Mouse (Mus musculus): ENCODE data around the gene Sf3b6.
"Not testable (repeated sequence)": the region's sequence is repeated elsewhere in the genome, so short reads cannot be mapped to it uniquely, and the experiment has no call there.

Gene Sf3b6

DNA sequence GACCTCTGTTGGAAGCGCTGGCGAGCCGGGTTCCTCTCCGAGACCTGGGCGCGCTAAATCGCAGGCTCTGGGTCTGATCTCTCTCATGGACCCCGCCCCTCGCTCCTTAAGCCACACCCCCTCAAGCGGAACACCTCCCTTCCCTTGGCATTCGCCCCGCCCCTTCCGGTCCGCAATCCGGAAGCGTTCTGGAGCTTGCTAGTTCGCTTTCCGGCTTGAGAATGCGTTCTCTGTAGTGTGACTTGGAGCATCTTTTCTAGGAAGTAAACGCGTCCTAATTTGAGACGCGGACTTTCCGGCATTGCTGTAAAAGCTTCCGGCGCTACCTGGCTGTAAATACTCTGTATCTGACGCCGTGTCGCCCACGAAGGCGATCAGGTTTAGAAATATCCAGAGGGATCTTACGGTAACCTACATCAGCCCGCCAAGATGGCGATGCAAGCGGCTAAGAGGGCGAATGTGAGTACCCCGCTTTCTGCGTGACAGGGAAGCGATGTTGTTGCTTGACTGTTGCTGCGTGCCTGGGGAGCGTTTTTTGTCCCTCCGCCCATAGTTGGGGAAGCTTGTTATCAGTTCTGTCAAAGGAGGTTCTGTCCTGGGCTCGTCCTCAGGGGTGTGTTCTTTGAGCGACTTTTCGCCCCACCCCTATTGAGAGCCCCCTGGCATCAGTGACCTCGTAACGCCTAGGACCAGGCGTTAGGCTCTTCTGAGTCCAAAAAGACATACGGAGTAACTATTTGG is at the start of gene Sf3b6:
Sf3b6 (plus strand) TSS at position 184 of the 741 bp plus-strand sequence.
- ATAC-seq (ENCODE audit: low TSS enrichment): peak; percentile 96

- peak; percentile 99 for ATAC-seq (ENCODE audit: low TSS enrichment)
Measured at GRCm38 (mm10) chr12:4768492-4769332, 48.6 kb upstream of the Sf3b6 start, which contains the start of the genes Pfn4 and Fam228b. TSS of gene Pfn4 (plus strand) at chr12:4769022. TSS of gene Fam228b (minus strand) at chr12:4769267.

DNA sequence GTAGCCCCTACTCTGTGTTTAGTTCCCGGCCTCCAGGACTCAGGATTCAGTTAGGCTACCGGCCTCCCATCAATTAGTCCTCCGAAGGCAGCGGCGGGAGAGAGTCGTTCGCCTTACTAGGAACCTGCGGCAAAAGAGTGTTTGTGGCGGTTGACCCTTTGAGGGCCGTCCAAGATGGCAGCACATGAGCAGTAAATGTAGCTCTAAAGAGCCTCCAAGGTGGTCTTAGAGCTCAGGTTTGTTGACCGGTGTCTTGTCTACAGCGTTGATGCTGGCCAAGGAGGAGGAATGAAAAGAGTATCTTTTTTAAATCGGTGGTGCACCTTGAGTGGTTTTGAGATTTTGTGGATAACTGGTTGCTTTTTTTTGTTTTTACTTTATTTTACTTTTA is 48.0 kb upstream of the Sf3b6 start:
- no peak for ATAC-seq (ENCODE audit: low TSS enrichment)

- no peak for ATAC-seq (ENCODE audit: low TSS enrichment)
Measured at GRCm38 (mm10) chr12:4774895-4775587, 42.3 kb upstream of the Sf3b6 start.

DNA sequence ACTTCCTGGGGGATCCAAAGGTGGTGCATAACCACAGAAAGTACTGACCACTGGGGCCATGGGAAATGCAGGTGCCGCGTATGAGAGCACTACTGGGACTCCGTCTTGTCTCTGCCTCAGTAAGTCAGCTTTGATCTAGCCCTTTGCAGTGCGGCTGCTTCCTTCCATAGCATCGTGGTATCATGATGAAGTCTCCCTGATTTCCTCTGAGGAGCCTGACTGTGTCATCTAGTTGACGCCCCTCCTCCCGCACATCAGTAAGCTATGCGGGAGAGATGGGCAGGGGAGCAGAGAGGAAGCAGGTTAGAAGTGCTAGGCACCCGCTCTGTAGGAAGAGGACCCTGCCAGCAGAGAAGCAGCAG is 41.8 kb upstream of the Sf3b6 start:
- ATAC-seq (ENCODE audit: low TSS enrichment): no peak

DNA sequence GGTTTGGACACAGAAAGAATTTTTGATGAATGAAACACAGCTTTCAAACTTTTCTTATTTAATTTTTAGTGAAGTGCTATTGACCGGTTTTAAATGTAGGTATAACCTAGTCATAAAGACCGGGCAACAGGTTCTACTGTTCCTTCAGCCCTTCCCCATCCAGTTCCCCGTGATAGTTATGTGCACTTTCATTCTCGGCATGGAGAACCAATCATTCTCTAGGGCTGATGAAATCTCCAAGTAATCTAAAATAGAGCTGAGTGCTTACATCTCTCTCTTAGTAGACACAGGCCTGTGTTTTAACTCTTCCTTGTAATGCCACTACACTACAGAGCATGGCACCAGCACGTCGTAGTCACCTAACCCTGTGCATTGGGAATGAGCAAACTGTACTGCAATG is 39.6 kb upstream of the Sf3b6 start:
- no peak for ATAC-seq (ENCODE audit: low TSS enrichment)

DNA sequence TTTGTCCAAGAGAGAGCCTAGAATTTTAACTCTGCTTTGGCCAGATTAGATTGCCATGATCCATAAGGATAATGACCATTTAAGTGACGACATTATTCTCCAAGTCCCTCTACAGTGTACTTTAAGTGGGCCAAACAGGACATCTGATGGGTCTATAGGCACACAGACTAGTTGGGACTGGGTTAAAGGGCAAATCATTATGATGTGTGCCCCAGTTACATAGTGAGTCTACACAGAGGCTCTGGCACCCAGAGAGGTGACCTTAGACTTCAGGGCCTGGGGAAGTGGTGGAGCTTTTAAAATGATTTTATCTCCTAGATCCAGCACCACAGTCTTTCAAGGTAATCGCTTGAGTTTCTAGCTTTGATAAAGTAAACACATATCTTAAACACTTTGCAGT is 37.1 kb upstream of the Sf3b6 start:
- no peak for ATAC-seq (ENCODE audit: low TSS enrichment)

DNA sequence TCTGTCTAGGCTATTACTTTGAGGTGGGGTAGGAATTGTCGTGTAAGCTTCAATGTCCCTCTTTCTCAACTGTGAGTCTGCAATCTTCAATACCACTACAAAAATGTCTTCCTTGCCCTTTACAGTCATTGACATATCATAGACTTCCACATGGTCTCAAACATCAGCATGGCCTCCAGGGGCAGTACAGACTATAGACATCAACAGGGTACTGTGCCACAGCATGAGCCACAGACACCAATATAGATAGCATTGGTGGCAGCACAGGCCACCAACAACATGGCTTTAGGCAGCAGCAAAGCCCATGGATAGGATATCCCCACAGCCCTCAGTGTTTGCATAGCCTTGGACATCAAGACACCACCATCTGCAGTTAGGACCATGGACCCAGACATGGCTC is 36.1 kb upstream of the Sf3b6 start:
- ATAC-seq (ENCODE audit: low TSS enrichment): no peak

- ATAC-seq (ENCODE audit: low TSS enrichment): not testable (repeated sequence)
Measured at GRCm38 (mm10) chr12:4781725-4782404, 35.5 kb upstream of the Sf3b6 start.

DNA sequence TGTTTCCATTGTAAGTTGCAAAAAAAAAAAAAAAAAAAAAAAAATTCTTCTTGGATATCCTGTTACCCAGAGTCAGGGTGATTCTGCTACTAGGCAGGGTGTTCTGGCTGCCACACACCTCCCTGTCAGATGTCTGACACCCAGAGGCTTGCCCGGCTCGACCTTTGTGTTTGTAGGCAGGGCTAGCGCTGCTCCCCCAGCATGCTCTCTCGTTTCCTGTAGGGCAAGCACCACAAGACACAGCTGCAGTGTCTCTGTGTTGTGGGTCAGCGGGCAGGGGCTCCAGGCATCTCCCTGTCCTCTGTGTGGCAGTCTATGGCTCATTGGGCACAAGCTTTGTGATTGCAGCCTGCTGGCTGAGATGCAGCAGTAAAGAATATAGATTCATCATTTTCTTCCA is 33.7 kb upstream of the Sf3b6 start:
- no peak for ATAC-seq (ENCODE audit: low TSS enrichment)

GRCm38 (mm10) chr12:4784466-4784865 is 32.9 kb upstream of the Sf3b6 start:
- ATAC-seq (ENCODE audit: low TSS enrichment): no peak

- ATAC-seq (ENCODE audit: low TSS enrichment): not testable (repeated sequence)
Measured at GRCm38 (mm10) chr12:4788128-4788527, 29.2 kb upstream of the Sf3b6 start.

DNA sequence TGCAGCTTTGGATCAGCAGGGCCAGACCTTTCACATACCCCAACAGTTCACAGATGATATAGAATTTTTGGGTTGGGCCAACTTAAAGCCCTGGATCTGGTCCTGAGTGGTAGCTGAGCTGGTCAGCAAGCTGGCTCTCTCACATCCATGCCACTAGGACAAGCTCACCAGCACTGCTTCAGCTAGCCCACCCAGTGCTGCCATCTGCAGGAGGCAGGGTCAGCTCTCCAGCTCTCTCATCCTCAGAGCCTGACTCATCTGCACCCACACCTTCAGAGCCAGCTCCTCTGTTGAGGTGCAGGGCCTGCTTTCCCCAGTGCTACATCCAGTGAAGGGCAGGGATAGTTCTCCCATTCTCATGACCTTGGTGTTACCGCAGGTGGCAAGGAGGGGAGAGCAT is 23.6 kb upstream of the Sf3b6 start:
- ATAC-seq (ENCODE audit: low TSS enrichment): peak; percentile 84

DNA sequence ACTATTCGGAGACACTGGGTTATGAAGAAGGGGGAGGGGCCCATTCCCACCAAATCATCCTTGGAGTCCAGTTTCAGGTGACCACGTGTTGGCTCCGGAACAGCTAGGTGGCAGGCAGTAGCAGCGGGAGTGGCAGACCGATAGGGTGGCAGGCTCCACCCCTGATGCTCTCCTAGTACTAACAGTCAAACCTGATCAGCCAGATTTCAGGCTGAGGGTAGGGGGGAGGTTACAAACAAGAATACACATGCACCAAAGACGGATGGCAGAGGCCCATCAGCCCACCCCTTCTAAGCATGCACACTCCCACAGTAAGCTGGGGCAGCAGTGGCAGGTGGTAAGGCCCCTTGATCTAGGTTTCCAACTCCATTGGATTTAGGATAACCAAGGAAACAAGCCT is 19.9 kb upstream of the Sf3b6 start:
- not testable (repeated sequence) for ATAC-seq (ENCODE audit: low TSS enrichment)

GRCm38 (mm10) chr12:4811036-4811435 is 6.3 kb upstream of the Sf3b6 start:
- ATAC-seq (ENCODE audit: low TSS enrichment): no peak

DNA sequence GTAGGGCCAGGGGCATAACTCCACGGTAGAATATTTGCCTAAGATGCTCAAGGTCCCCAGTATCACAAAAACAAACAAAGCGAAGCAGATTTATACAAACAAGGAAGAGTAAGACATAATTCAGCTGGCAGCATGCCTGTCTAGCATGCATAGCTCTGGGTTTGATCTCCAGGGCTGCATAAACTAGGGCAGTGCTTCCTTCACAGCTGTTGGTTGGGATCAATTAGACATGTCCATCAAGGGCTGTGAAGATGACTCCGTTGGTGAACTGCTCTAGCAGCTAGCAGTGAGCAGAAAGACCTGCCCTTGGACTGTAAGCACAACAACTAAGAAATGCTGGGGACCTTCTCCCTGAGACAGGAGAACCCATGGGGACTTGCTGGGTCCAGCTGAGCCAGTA is 5.6 kb upstream of the Sf3b6 start:
- ATAC-seq (ENCODE audit: low TSS enrichment): no peak

- ATAC-seq (ENCODE audit: low TSS enrichment): no peak
Measured at GRCm38 (mm10) chr12:4813636-4814035, 3.7 kb upstream of the Sf3b6 start.

GRCm38 (mm10) chr12:4816680-4817360 is 524 bp upstream of the Sf3b6 start:
- peak; percentile 72 for ATAC-seq (ENCODE audit: low TSS enrichment)

GRCm38 (mm10) chr12:4827256-4827655 is 9.9 kb downstream of the Sf3b6 start:
- ATAC-seq (ENCODE audit: low TSS enrichment): no peak

DNA sequence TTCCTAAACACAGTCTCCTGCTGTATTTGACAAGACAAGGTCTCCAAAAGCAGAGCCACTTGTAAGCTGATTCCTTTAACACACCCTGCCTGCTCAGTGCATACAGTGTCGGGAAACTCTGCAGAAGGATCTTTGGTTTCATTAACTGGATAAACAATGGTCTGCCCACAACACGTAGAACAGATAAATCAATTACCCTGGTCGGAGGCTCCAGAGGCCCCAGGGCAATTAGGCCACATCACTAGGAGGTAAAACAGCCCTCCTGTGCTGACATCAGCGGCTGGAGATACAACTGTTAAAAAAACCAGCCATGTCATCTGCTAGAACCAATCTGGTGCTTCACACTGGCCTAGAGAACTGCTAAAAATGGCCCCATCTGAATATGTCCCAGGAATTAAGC is 19.6 kb downstream of the Sf3b6 start:
- 0 out of 2 replicates have a peak, but pooled peaks have one; percentile 21 for ATAC-seq (ENCODE audit: low TSS enrichment)

DNA sequence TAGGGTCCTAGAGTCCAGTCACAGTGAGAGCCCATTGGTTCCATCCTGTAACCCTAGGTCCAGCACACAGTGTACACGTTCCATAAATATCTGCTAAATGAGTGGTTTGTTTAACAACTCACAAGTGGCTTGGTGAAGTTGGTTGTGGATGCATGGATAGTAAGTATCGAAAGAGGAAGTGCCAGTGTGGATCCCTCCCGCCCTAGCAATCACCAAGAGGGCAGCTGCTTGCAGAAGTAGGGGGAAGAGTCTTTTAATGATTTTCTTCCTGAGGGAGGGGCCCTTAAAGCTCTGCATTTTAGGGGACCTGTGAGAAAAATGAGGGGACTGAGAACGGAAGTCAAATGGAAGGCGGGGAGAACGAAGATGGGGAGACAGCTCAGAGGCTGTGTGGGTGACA is 22.7 kb downstream of the Sf3b6 start:
- ATAC-seq (ENCODE audit: low TSS enrichment): no peak

Data from frontal cortex, adult (tissue).